Mouse (Mus musculus) ES-CJ7 (cell line): ENCODE measurements around the gene Mypn.

Experiments
- DNase-seq: peaks from one replicate; pipeline ENCODE4 v3.0.0; 2011; ENCODE audit warnings: low read depth, low spot score

Gene Mypn

GRCm38 (mm10) chr10:63113027-63113604, 90.6 kb downstream of the Mypn start:
- peak; percentile 23 for DNase-seq

GRCm38 (mm10) chr10:63100657-63101056, 103.1 kb downstream of the Mypn start:
- no peak for DNase-seq

GRCm38 (mm10) chr10:63099941-63100562, 103.7 kb downstream of the Mypn start:
- DNase-seq = peak; percentile 71

- peak; percentile 41 for DNase-seq
Measured at GRCm38 (mm10) chr10:63099521-63099920, 104.2 kb downstream of the Mypn start, which contains the start of gene Atoh7. Gene Atoh7, plus strand, starts transcription at chr10:63099651.

GRCm38 (mm10) chr10:63098191-63098590, 105.6 kb downstream of the Mypn start:
- DNase-seq = no peak

- no peak for DNase-seq
Measured at GRCm38 (mm10) chr10:63096757-63097156, 107.0 kb downstream of the Mypn start.

GRCm38 (mm10) chr10:63092616-63093550, 110.9 kb downstream of the Mypn start:
- DNase-seq = no peak

GRCm38 (mm10) chr10:63091915-63092314, 111.8 kb downstream of the Mypn start:
- DNase-seq = no peak

- DNase-seq = no peak
Measured at GRCm38 (mm10) chr10:63089758-63090571, 113.8 kb downstream of the Mypn start.

GRCm38 (mm10) chr10:63089103-63089757, 114.5 kb downstream of the Mypn start:
- DNase-seq = peak; percentile 78

GRCm38 (mm10) chr10:63086304-63086703, 117.4 kb downstream of the Mypn start:
- no peak for DNase-seq

GRCm38 (mm10) chr10:63065988-63066387, 137.8 kb downstream of the Mypn start:
- peak; percentile 79 for DNase-seq
